Mouse (Mus musculus): ENCODE measurements around the gene Msi2.

- TF ChIP-seq EP300 (IDR thresholded peaks at IDR 0.05; ENCODE audit: low read depth) (no peak), CTCF (IDR thresholded peaks at IDR 0.05; ENCODE audit: low read depth) (no peak)
Observed at GRCm38 (mm10) chr11:88528522-88529101, 189.7 kb downstream of the Msi2 start.
